Mouse (Mus musculus) T-helper 2 cell (primary cell): ENCODE measurements around the gene Bcl2a1c.
"Not testable (repeated sequence)": the region's sequence is repeated elsewhere in the genome, so short reads cannot be mapped to it uniquely, and the experiment has no call there.

Experiments
- in situ Hi-C: fragments of 300-600 bp; cut with MboI, MseI; formaldehyde crosslinking; loops from one replicate; pipeline ENCODE4 v1.15.1; 2025; ENCODE audit warnings: high pct_unique_total_duplicates

The Bcl2a1c gene

GRCm38 (mm10) chr9:114329855-114330254 is at the start of gene Bcl2a1c:
Gene Bcl2a1c, plus strand, starts transcription at chr9:114330135.
- in situ Hi-C loops: not testable (repeated sequence)

GRCm38 (mm10) chr9:114305957-114306356 is 24.0 kb upstream of the Bcl2a1c start:
- in situ Hi-C loops: not testable (repeated sequence)

- in situ Hi-C loops: not testable (repeated sequence)
Measured at GRCm38 (mm10) chr9:114311752-114312151, 18.2 kb upstream of the Bcl2a1c start.

GRCm38 (mm10) chr9:114318021-114318420 is 11.9 kb upstream of the Bcl2a1c start:
- in situ Hi-C loops: loop anchor here (5.0 kb wide), 1 partner anchor 179 kb away; no protein-coding TSS in a partner anchor

- in situ Hi-C loops: no loop called here
Measured at GRCm38 (mm10) chr9:114326011-114326748, 3.8 kb upstream of the Bcl2a1c start.

GRCm38 (mm10) chr9:114328332-114328731 is 1.6 kb upstream of the Bcl2a1c start:
- in situ Hi-C loops: not testable (repeated sequence)

- in situ Hi-C loops: no loop called here
Measured at GRCm38 (mm10) chr9:114367783-114368470, 38.0 kb downstream of the Bcl2a1c start.

GRCm38 (mm10) chr9:114368471-114368858 is 38.5 kb downstream of the Bcl2a1c start:
- in situ Hi-C loops: no loop called here

- in situ Hi-C loops: not testable (repeated sequence)
Measured at GRCm38 (mm10) chr9:114369389-114369788, 39.5 kb downstream of the Bcl2a1c start.

- in situ Hi-C loops: not testable (repeated sequence)
Measured at GRCm38 (mm10) chr9:114371717-114372116, 41.8 kb downstream of the Bcl2a1c start.

- in situ Hi-C loops: no loop called here
Measured at GRCm38 (mm10) chr9:114375276-114375962, 45.5 kb downstream of the Bcl2a1c start.

- in situ Hi-C loops: no loop called here
Measured at GRCm38 (mm10) chr9:114377168-114377567, 47.2 kb downstream of the Bcl2a1c start.

GRCm38 (mm10) chr9:114379871-114380270 is 49.9 kb downstream of the Bcl2a1c start:
- in situ Hi-C loops: loop anchor here (5.0 kb wide), 1 partner anchor 58 kb away; no protein-coding TSS in a partner anchor
